Mouse (Mus musculus) E14TG2a.4 (cell line): ENCODE measurements around the gene Trim71.

Experiments used
- H3K27me3 ChIP-seq: 2 replicates; pipeline ENCODE4 v1.6.1; 2014; ENCODE audit warnings: low read length, control low read depth; ENCODE audit not compliant: insufficient read depth
- H3K36me3 ChIP-seq: 2 replicates; pipeline ENCODE4 v1.6.1; 2014; ENCODE audit warnings: low read length, control low read depth; ENCODE audit not compliant: insufficient read depth
- H3K4me1 ChIP-seq: replicated peaks from 2 replicates; pipeline ENCODE4 v1.6.1; 2014; ENCODE audit warnings: low read depth, low read length, control low read depth
- H3K4me3 ChIP-seq: replicated peaks from 2 replicates; pipeline ENCODE4 v1.5.1; 2014; ENCODE audit warnings: mild to moderate bottlenecking, low read length
- H3K9me3 ChIP-seq: 2 replicates; pipeline ENCODE4 v1.6.1; 2014; ENCODE audit warnings: low read length, control low read depth
- CTCF ChIP-seq: conservative IDR thresholded peaks from 2 replicates; pipeline ENCODE4 v1.5.1; 2014; ENCODE audit warnings: low read length
- NANOG ChIP-seq: IDR thresholded peaks from 2 replicates; pipeline ENCODE4 v1.6.1; 2014; ENCODE audit warnings: borderline replicate concordance, low read length, mixed read lengths
- POU5F1 ChIP-seq: IDR thresholded peaks from 2 replicates; pipeline ENCODE4 v1.6.1; 2014; ENCODE audit warnings: low read length, borderline replicate concordance

Gene Trim71

GRCm38 (mm10) chr9:114506564-114506963, 57.6 kb downstream of the Trim71 start:
- TF ChIP-seq CTCF (no peak), NANOG (no peak), POU5F1 (no peak)

DNA sequence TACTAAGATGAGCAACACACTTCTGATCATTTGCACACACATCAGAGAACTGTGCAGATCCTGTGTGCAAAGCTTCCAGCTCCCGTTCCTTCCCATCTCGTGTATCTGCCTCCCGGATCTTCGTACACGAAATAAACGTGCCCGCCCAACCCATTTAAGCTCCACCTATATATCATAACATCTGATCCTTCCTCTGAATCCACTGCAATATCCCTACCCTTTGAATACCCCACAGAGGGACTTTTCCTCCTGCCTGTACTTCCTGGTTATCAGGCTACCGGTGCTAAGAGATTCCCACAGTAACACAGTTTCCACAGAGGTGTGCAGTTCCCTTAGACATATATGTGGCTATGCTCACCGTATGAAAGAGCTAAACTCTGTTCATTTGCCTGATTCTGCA, 59.4 kb downstream of the Trim71 start, which contains the start of gene Ccr4:
Ccr4 (minus strand) TSS at position 101 of the 400 bp plus-strand sequence.
- peaks cover 57% of the 10 kb centered on the region for H3K36me3 ChIP-seq

More at GRCm38 (mm10) chr9:114506564-114506963, 57.6 kb downstream of the Trim71 start:
- Histone ChIP-seq H3K27me3 (no peaks in the 10 kb centered on the region), H3K9me3 (no peaks in the 10 kb centered on the region), H3K36me3 (peaks cover 73% of the 10 kb centered on the region), H3K4me3 (no peak overlapping the region), H3K4me1 (peaks cover 94% of the 10 kb centered on the region)

GRCm38 (mm10) chr9:114502711-114503427, 61.3 kb downstream of the Trim71 start:
- peak overlapping the region; percentile 37; the same call in 1 of the 2 replicates for H3K4me3 ChIP-seq
- no peaks in the 10 kb centered on the region for H3K9me3 ChIP-seq
- H3K4me1 ChIP-seq: peaks cover 84% of the 10 kb centered on the region
- no peaks in the 10 kb centered on the region for H3K27me3 ChIP-seq
- peaks cover 38% of the 10 kb centered on the region for H3K36me3 ChIP-seq
- no peak for TF ChIP-seq CTCF
- TF ChIP-seq POU5F1: no peak
- no peak for TF ChIP-seq NANOG

More for the DNA sequence above, 59.4 kb downstream of the Trim71 start, which contains the start of gene Ccr4:
- Histone ChIP-seq H3K4me3 (no peak within 1 kb of the TSS), H3K27me3 (no peaks in the 10 kb centered on the region), H3K4me1 (peaks cover 90% of the 10 kb centered on the region), H3K9me3 (no peaks in the 10 kb centered on the region)
- TF ChIP-seq NANOG: no peak
- no peak for TF ChIP-seq POU5F1
- no peak for TF ChIP-seq CTCF

GRCm38 (mm10) chr9:114501913-114502312, 62.3 kb downstream of the Trim71 start:
- Histone ChIP-seq H3K4me3 (no peak overlapping the region), H3K9me3 (no peaks in the 10 kb centered on the region)
- TF ChIP-seq CTCF (no peak), POU5F1 (no peak), NANOG (no peak)

GRCm38 (mm10) chr9:114501111-114501510, 63.1 kb downstream of the Trim71 start:
- TF ChIP-seq CTCF: no peak
- no peak for TF ChIP-seq POU5F1
- no peak for TF ChIP-seq NANOG
- H3K4me3 ChIP-seq: peak overlapping the region; percentile 24; the same call in 1 of the 2 replicates
- H3K27me3 ChIP-seq: no peaks in the 10 kb centered on the region
- peaks cover 73% of the 10 kb centered on the region for H3K4me1 ChIP-seq
- no peaks in the 10 kb centered on the region for H3K9me3 ChIP-seq
- H3K36me3 ChIP-seq: peaks cover 20% of the 10 kb centered on the region

More at GRCm38 (mm10) chr9:114501913-114502312, 62.3 kb downstream of the Trim71 start:
- peaks cover 28% of the 10 kb centered on the region for H3K36me3 ChIP-seq
- H3K27me3 ChIP-seq: no peaks in the 10 kb centered on the region
- peaks cover 74% of the 10 kb centered on the region for H3K4me1 ChIP-seq

GRCm38 (mm10) chr9:114499783-114500515, 64.2 kb downstream of the Trim71 start:
- TF ChIP-seq POU5F1: no peak
- TF ChIP-seq CTCF: peak; percentile 68
- TF ChIP-seq NANOG: no peak
- Histone ChIP-seq H3K4me3 (peak overlapping the region; percentile 60), H3K9me3 (no peaks in the 10 kb centered on the region), H3K4me1 (peaks cover 71% of the 10 kb centered on the region), H3K36me3 (peaks cover 8% of the 10 kb centered on the region), H3K27me3 (no peaks in the 10 kb centered on the region)

GRCm38 (mm10) chr9:114498218-114498617, 66.0 kb downstream of the Trim71 start:
- no peaks in the 10 kb centered on the region for H3K9me3 ChIP-seq
- no peaks in the 10 kb centered on the region for H3K36me3 ChIP-seq
- peaks cover 61% of the 10 kb centered on the region for H3K4me1 ChIP-seq
- H3K27me3 ChIP-seq: no peaks in the 10 kb centered on the region
- peak overlapping the region; percentile 57 for H3K4me3 ChIP-seq
- TF ChIP-seq CTCF (peak; percentile 76), POU5F1 (no peak), NANOG (no peak)

GRCm38 (mm10) chr9:114496469-114496868, 67.7 kb downstream of the Trim71 start:
- TF ChIP-seq POU5F1: no peak
- no peak for TF ChIP-seq NANOG
- TF ChIP-seq CTCF: no peak
- Histone ChIP-seq H3K4me3 (no peak overlapping the region), H3K27me3 (no peaks in the 10 kb centered on the region), H3K9me3 (no peaks in the 10 kb centered on the region), H3K4me1 (peaks cover 57% of the 10 kb centered on the region), H3K36me3 (no peaks in the 10 kb centered on the region)
